Mouse (Mus musculus) hematopoietic stem cell, adult 5-6 weeks (primary cell): Measurements from ENCODE around the gene Filip1l. TPM values are rescaled to one million over a fixed set of nuclear protein-coding genes. Genes with fewer than 3 reads are reported as not detected.
A peak's percentile ranks its signal among the peaks of the same experiment; 100 is the strongest.

Source experiments
- ATAC-seq, 2 experiments: fragments of 125-278 bp in 1 of 2; replicated peaks in 1 of 2; 2 replicates each; pipeline ENCODE4 v1.8.0; 2016 to 2017; ENCODE audit warnings: inconsistent platforms in 2 of 2, mild to moderate bottlenecking in 2 of 2, moderate number of reproducible peaks in 2 of 2, low read depth in 1 of 2, moderate TSS enrichment in 1 of 2; ENCODE audit not compliant: low FRiP score in 2 of 2, poor library complexity in 2 of 2, severe bottlenecking in 2 of 2, insufficient read depth in 1 of 2, low TSS enrichment in 1 of 2
- total RNA-seq: library from RNA; stranded (forward); fragments of 172-1452, 232-1000 nt; gene quantifications from 2 replicates; pipeline ENCODE4 v1.2.3, GENCODE M21; 2017

Gene Filip1l
- total RNA-seq, 1 experiment from 2014 or later = 3.3 TPM

DNA sequence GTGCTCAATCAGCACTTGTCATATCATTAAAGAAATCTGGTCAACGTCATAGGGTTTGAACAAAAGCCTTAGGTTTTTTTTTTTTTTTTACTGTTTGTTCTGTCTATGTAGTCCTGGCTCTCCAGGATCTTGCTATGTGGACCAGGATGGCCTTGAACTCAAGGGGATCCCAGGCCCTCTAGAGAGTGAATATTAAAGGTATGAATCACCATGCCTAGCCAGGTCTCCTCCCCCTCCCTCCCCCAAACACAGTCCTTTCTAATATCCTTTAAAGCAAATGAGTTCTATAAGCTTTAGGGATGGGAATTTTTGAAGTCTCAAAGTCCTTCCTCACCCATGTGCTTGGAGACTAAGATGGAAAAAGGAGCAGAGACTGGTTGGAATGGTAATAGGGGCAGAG is 65.1 kb downstream of the Filip1l start:
- no peak for ATAC-seq

DNA sequence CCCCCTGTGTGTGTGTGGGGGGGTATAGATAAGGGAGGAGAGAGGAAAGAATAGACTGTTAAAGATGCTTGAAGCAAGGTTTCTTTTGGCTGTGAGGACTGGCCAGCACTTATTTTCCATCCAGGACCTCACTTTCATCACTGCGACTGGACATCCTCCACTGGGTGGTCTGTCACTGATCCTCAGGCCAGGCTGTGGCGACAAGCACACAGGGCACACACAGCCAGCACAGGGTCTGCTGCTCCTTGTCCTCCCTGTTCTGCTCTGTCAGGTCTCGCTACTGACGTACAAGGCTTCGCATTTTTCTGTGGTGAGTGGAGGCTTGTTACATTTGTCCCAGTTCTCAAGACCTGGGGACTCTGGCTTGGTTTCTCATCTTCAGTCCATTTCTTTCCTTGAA is 66.4 kb downstream of the Filip1l start:
- ATAC-seq = no peak

DNA sequence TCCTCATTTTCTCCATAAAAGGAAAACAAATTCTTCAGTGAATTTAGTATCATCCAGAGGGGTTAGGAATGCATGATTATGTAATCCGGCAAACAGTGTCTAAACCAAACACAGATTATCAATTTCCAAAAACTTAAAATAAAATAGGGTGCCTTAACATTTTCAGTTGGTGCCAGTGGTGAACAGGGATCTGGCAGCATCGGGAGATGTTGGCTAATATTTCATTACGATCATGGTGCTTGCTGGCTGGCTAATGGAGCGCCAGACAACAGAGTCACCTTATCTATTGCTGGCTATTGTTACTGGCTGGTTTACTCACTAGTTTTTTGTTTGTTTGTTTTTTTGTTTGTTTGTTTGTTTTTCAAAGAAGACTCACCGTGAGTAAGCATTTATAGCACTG is 67.0 kb downstream of the Filip1l start:
- ATAC-seq = no peak

DNA sequence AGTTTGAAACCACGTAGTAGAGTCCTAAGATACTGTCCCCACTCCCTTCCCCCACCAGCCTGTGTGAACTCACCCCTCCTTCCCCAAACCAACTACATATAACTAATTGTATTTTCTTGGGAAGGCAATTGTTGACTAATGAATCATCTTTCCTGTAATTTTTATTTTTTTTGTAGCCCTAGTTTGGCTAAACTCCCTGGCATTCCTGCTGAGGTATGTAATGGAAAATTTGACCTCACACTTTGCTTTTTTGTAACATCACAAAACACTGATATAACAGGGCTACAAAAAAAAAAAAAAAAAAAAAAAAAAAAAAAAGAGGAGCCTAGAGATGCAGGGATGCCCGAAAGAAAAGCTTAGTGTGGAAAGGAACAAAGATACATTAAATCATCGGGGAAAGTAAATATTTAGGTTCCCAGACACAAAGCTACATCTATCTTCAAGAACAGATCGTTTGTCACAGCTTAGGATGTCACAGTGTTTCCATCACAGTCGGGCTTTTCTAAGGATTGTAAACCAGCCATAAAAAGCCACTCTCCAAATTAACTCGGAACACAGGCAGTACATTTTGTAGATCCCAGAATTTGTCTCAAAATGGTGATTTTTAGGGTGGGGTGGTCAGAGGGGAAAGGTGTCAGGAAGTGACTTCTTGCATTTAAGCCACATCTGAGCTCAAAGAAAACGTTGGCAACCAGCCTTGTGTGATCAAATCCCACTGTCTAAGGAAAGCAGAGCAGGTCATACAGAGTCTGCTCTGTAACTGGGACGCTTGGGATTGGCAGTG is 68.1 kb downstream of the Filip1l start:
- ATAC-seq = no peak

DNA sequence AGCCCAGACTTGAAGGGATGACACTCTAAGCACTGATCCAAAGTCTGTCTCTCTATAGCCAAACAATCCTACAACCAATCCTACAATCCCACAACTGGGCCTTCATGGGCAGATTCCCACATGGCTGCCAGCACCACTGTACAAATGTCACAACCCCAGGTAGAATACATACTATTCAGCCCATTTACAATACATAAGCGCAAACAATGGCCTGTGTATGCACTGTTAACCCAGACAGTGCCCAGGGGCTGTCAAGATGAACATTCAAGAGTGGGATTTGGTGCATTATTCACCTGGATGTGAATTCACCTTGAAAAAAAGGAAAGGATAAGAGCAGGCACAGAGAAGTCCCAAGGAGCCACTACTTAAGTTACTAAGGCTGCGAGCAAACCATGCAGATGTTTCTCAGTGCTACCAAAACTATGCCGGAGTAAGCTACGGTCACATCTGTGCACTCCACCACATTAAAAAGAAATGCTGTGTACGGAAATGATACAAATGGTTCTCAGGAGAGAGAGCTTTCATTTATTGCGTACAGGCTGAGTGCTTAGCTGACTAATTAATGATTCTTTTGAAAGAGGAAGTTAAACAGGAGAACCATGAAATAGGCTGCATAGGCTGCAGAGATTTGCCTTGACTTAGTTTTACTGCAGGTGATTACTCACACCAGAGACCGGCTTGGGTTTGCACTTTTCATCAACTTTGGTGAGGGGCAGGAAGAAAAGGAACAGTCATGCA is 69.0 kb downstream of the Filip1l start:
- peak; percentile 76 to 77 for ATAC-seq

DNA sequence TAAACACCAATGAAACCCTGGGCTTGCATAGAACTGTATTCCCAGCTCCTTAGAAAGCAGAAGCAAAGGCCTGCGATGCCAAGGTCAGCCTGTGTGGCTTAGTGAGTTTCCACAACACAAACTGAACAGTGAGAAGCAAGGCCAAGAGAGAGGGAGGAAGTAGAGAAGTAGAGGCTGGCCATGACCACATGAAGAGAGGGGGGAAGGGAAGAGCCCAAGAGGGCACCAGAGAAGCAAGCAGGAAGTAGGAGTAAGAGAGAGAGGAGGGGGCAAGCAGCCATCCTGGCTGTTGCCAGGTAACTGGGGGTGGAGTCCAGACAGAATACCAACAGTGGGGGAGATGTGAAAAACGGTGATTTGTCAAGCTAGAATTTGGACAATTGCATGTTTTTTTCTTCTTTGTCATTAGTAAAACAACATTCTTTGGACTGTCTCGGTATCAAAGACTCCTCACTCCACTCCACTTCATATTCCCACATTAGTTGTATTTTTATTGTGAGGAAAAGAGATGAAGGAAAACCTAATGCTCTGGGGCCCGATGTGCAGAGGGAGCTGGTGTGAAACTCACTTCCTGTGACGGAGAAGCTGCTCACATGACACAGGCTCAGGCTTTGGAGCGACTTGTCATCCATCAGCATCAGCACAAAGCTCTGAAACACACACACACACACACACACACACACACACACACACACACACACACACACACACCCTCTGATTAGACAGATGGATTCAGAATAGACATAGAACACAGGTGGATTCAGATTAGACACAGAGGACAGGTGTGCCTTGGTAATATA is 70.3 kb downstream of the Filip1l start:
- ATAC-seq = peak; percentile 58 to 77; a peak in 3 of 4 replicates

DNA sequence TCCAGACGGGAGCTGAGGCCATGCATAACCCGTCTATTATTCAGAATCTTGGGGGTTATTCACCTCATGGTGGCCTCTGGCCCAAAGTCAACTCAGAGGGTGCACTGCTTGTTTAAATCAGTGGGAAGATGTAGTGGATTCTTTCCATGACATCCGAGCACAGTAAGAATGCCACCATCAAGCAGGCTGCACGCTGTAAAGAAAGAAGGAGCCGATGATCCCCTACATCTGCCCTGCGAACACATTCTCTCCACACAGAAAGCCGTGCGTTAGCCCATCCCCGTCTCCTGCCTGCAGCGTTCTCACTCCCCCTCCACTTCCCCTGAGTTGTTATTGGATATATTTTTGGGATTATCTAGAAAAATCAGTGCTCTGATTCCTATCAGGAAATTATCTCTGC is 73.8 kb downstream of the Filip1l start:
- no peak for ATAC-seq

DNA sequence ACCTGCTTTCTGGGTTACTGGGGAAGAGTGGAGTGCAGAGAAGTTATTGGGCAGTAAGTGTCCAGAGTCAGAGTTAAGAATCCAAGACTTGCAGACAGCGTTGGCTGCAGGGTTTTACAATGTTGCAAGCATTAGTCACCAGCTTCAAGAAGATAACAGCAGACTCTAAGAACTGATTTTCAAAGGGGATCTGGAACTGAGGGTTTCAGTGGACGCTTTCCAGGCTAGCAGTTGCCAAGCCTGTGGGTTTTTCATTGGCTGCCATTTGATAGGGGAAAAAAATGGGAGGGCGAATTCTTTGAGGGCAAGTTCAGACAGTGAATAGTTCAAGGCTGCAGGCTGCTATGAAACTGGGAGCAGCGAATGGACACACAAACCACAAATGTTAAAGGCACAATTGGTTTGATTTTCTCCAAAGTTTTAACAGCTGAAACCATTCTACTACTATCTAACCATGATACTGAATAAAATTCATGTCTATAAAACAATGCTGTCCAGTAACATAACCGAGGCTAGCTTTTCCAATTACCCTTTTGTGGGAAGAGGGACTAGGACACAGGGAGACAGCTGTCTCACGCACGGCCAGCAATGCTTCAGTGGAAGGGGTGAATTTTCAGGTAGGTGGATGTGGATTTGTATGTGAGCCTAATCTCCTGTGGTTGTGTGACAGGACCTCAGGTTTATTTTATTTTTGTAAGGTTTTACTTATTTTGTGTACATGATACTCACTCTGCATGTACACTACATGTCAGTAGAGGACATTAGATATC is 74.8 kb downstream of the Filip1l start:
- ATAC-seq = no peak

DNA sequence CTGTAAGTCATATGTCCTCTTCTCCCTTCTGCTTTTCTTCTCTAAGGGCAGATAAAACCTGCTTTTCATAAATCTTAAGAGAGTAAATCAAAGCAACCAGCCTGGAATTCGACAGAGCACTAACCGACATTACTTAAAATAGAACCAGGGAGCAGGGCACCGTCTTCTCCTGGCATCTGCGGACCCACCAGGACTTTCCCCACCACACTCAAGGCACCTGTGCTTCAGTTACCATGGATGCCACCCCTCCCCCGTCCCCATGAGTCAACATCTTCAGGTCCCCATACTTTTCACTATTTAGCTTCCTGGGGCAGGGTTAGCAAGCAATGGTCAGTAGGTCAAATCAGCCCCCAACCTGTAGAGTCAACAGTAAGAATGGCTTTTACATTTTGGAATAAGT is 76.1 kb downstream of the Filip1l start:
- ATAC-seq = no peak

DNA sequence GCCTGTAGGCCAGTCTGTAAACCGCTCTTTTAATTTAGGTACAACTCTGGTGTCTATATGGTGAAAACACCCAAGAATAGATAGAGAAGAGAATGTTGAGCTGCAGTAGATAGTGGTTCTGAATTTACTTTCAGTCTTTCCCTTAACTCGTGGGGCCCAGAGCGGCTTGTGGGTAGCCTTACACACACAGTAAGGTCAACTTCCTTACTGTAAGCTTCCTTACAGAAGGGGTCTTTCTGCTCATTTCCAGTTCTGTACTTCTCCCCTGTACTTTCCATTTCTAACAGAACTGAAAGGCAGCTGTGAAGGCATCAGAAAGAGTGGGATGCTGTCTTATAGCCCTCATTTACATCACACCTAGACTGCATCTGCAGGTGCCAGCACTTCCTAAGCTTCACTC is 78.4 kb downstream of the Filip1l start:
- no peak; a peak in 1 of 4 replicates for ATAC-seq

DNA sequence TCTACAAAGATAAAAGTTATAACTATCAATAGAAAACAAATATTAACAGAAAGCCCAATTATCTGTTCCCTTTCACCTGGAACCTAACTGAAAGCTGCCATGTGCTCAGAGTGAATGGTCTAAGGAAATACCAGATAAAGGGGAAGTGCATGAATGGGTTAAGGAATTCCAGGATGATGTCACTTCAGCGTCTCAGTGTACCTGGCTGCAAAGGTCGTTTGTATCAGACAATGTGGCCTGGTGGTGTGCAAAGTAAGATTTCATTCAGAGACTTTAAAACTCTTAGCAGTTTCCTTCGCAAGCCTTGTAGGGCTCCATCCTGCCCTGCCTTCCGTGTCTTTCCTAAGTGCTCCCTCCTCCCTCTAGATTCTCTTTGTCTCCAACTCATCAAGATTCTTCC is 80.3 kb downstream of the Filip1l start:
- ATAC-seq = no peak

DNA sequence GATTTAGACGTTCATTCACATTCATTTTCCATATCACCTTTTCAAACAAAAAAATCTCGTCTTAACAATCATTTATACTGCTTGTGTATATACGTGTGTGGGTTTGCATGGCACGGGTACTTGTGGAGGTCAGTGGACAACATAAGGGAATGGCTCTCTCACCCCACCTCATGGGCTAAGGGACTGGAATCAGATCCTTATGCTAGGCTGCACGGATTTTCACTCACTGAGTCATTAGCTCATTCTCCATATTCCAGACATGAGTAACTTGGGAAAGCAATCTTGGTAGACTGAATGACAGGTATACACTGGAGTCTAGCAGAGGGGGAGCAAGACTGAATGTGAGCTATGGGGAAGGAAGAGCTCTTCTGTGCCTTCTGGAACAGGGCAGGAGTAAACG is 80.8 kb downstream of the Filip1l start:
- no peak for ATAC-seq

DNA sequence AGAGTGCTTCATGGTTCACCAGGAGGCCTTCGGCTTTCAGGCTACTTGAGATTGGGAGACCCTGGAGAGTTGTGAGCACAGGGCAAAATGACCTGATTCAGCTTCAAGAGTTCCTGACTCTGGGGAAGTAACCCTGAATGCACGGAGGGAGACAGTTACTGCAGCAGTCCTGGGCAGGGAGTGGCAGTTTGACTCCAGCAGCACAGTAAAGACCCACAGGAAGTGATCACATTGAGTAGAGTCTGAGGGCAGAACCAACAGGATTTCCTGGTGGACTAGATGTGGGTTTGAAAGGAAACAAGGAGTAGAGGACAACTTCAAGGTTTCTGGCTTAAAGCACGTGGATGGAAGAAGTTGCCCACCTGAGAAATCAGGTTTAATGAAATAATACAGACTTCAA is 81.7 kb downstream of the Filip1l start:
- peak; percentile 94 to 95 for ATAC-seq

DNA sequence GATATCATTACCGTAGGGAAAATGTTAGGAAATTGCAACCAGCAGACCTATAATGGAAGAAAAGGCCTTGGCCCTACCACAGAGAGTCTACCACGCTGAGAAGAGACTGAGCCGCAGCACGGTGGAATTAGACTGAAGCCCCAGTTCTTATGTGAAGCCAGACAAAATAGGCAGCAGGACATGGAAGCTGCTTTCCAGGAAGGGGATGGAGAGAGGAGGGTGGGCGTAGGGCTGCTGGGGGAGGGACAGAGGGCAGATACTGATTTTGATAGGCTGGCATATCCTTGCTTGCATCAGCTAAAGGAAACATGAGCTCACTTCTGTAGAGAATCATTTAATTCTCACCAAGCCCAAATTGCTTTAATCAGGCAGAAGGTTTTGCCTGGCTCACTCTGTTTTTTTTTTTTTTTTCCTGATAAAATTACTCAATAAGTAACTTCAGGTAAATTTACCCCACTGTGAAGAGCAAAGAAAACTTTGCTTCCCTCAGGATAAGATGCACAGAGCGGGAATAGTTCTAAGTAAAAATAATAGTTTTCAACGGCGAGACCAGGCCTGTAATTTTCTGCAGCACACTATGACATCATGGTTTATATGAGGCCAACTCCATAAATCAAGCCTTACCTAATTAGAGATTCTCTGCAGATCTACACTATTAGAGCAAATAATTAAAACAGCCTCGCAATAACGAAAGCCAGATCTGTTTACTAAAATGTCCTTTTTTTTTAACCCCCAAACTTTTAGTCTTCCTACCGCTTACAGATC is 84.8 kb downstream of the Filip1l start:
- no peak for ATAC-seq

DNA sequence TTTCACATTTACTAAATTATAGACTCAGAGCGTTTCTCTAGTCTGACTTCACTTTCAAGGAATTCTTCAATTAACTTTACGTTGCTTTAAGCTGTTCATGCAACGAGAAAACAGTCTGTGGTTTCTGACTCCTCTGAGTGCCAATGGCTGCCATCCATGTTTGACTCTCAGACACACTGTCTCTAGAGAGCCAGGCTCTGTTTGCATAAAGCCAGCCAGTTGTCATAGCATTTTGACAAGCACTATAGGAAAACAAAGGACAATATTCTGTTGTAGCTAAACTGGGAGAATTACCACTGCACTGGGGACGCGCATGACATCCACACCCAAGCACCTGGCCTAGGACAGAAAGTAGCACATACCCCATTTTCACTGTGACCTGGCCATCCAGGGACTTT is 85.4 kb downstream of the Filip1l start:
- ATAC-seq = no peak

DNA sequence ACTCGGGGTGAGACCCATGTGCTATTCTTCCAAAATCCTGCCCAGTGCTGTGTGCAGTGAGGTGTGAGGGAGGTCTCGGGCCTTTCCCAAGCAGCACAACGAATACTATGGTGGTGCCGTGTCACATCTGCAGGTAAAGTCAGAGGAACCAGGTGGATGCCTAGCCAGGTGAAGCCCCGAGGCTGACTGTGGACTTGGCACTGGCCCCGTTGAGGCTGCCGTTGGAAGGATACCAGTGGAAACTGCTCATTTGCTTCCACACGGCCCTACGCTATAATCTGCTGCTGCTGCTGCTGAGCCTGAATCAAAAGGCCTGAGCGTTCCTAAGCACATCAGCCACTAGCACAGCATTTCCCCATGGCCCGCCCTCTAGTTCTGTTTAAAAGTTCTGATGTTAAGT is 86.3 kb downstream of the Filip1l start:
- ATAC-seq = no peak
